Mouse (Mus musculus) G1E-ER4 (cell line): ENCODE results near the gene Tirap. TPM values are rescaled to one million over a fixed set of nuclear protein-coding genes. Genes with fewer than 3 reads are reported as not detected.

Experiments used
- GATA1 ChIP-seq: IDR thresholded peaks from one replicate; pipeline ENCODE4 v1.8.0; 2012; ENCODE audit warnings: low read length, inconsistent platforms
- polyA plus RNA-seq: library from polyadenylated mRNA; stranded (reverse); fragments of >175 nt; gene quantifications from 2 replicates; pipeline ENCODE4 v1.2.3, GENCODE M21; 2012

Tirap gene
- polyA plus RNA-seq, 1 experiment = 7.2 TPM

GRCm38 (mm10) chr9:35200529-35201060 lies 504 bp upstream of the Tirap start:
- no peak for TF ChIP-seq GATA1

- no peak for TF ChIP-seq GATA1
These were observed 933 bp downstream of the Tirap start for GRCm38 (mm10) chr9:35198945-35199771.

- no peak for TF ChIP-seq GATA1
These were observed 1.7 kb downstream of the Tirap start for GRCm38 (mm10) chr9:35198351-35198750.

- TF ChIP-seq GATA1 = no peak
These were observed 2.5 kb downstream of the Tirap start for GRCm38 (mm10) chr9:35197625-35198024.

- no peak for TF ChIP-seq GATA1
These were observed 6.0 kb downstream of the Tirap start for GRCm38 (mm10) chr9:35194048-35194447.

- no peak for TF ChIP-seq GATA1
These were observed 7.0 kb downstream of the Tirap start for GRCm38 (mm10) chr9:35192983-35193542.

GRCm38 (mm10) chr9:35188700-35189099 lies 11.4 kb downstream of the Tirap start:
- no peak for TF ChIP-seq GATA1

- TF ChIP-seq GATA1 = no peak
These were observed 12.7 kb downstream of the Tirap start for GRCm38 (mm10) chr9:35187351-35187903.

GRCm38 (mm10) chr9:35186430-35186829 lies 13.7 kb downstream of the Tirap start:
- TF ChIP-seq GATA1 = no peak

- no peak for TF ChIP-seq GATA1
These were observed 16.7 kb downstream of the Tirap start for GRCm38 (mm10) chr9:35183359-35183758.

- no peak for TF ChIP-seq GATA1
These were observed 17.3 kb downstream of the Tirap start for GRCm38 (mm10) chr9:35182832-35183231.

GRCm38 (mm10) chr9:35176124-35176659 lies 23.9 kb downstream of the Tirap start:
- TF ChIP-seq GATA1 = no peak

- no peak for TF ChIP-seq GATA1
These were observed 24.6 kb downstream of the Tirap start, which contains the start of gene Dcps for GRCm38 (mm10) chr9:35175251-35176123. Dcps (minus strand) TSS chr9:35176061.

GRCm38 (mm10) chr9:35173331-35173730 lies 26.8 kb downstream of the Tirap start:
- no peak for TF ChIP-seq GATA1

GRCm38 (mm10) chr9:35170071-35170470 lies 30.0 kb downstream of the Tirap start:
- TF ChIP-seq GATA1 = no peak
